In the genomic region with DNA sequence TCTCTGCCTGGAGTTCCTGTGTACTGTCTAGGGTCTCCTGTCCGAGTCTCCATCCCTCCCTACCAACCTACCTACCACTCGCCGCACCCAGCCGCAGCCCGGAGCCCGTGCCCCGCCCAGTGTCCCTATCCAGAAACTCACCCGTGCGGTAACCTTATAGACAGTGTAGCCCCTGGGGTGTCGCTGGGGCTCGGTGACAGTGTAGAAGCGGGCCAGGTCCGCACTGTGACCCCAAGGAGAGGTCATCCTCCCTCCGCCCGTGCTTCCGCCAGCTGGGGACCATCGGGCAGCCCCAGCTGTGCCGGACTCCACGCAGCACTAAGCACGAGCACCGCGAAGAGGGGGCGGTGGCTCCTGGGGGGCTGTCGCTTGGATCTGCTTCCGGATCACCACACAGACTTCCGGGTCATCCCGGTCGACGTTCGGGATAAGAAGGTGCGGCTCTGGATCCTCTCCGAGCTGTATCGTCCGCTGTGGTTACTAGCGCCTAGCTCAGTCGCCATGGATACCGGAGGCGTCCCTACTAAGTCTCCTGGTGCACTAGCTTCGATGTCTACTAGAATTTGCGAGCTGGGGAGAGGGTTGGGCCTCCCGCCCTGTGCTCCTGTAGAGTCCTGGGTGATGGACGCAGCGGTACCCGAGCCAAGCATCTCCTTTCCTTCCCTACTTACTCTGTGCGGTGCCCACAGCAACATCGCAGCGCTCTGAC, we compare ENCODE assay signal across 8 mouse cellular contexts. TPM values are rescaled to one million over a fixed set of nuclear protein-coding genes. Genes with fewer than 3 reads are reported as not detected.
A peak's percentile ranks its signal among the peaks of the same experiment; 100 is the strongest.
DNase-seq lines count a peak whose midpoint lies in the region; ATAC-seq and TF ChIP-seq lines count a peak whose summit lies in the region.

TSS of gene Rps6kc1 (minus strand) at position 356 of the 709 bp plus-strand sequence.

- H3K36me3 ChIP-seq in ES-E14 (ENCODE audit: control insufficient read depth, insufficient read depth, low read length, poor library complexity, severe bottlenecking): no peaks in the 10 kb centered on the region
- no peaks in the 10 kb centered on the region for H3K36me3 ChIP-seq in forebrain, embryonic 15.5 days

- H3K4me1 ChIP-seq in ES-E14 (ENCODE audit: control insufficient read depth in 2 of 2, insufficient read depth in 2 of 2, low read length in 2 of 2, poor library complexity in 1 of 2): peaks cover 0 to 4% of the 10 kb centered on the region in 2 experiments; a peak in 2 of 4 replicates
- H3K4me1 ChIP-seq in forebrain, embryonic 15.5 days: peaks cover 23% of the 10 kb centered on the region
- H3K4me1 ChIP-seq in lung, adult 2 months (ENCODE audit: control insufficient read depth, insufficient read depth, low read length): peaks cover 5% of the 10 kb centered on the region; the same call in 1 of the 2 replicates

- no peaks in the 10 kb centered on the region for H3K9me3 ChIP-seq in ES-E14 (ENCODE audit: control insufficient read depth, insufficient read depth, low read depth, low read length)
- no peaks in the 10 kb centered on the region for H3K9me3 ChIP-seq in forebrain, embryonic 15.5 days

- under 1% methylated on average over 47 of the region's 47 CpGs for WGBS in forebrain, embryonic 15.5 days
- WGBS in lung, adult 2 months: under 1% methylated on average over 47 of the region's 47 CpGs

- H3K9ac ChIP-seq in ES-E14 (ENCODE audit: insufficient read depth, low read depth, low read length, poor library complexity, severe bottlenecking): peak within 1 kb of the TSS; percentile 82
- H3K9ac ChIP-seq in forebrain, embryonic 15.5 days (replicated peaks): peak within 1 kb of the TSS; percentile 83

- no peak for TF ChIP-seq CTCF in layer of hippocampus, adult 2 months (conservative IDR thresholded peaks at IDR 0.05)
- no peak for TF ChIP-seq CTCF in lung, adult 2 months (IDR thresholded peaks at IDR 0.05; ENCODE audit: insufficient read depth, low read length)

- in situ Hi-C loops in ES-E14 (cut with MboI; ENCODE audit: low sequenced_read_pairs in 2 of 2, unreplicated experiment in 2 of 2): no loop called here

- peak; percentile 96 for TF ChIP-seq POLR2A in lung, adult 2 months (IDR thresholded peaks at IDR 0.05; ENCODE audit: borderline replicate concordance, extremely low read depth, low read depth, low read length)

- intact Hi-C loops in heart, postnatal 25 days (cut with DNase I): loop anchor here (2.0 kb wide), 1 partner anchor 15 kb away; no protein-coding TSS in a partner anchor

- H3K4me3 ChIP-seq in ES-E14 (ENCODE audit: insufficient read depth in 1 of 2, low read depth in 1 of 2, low read length in 2 of 2, poor library complexity in 1 of 2, severe bottlenecking in 1 of 2): peak within 1 kb of the TSS; percentile 78 to 85
- H3K4me3 ChIP-seq in forebrain, embryonic 15.5 days: peak within 1 kb of the TSS; percentile 84
- peak within 1 kb of the TSS; percentile 88 for H3K4me3 ChIP-seq in layer of hippocampus, adult 2 months
- peak within 1 kb of the TSS; percentile 91 for H3K4me3 ChIP-seq in lung, adult 2 months (replicated peaks; ENCODE audit: extremely low read depth, low read depth, low read length)

- H3K27ac ChIP-seq in ES-E14 (ENCODE audit: insufficient read depth, low read depth, low read length, poor library complexity, severe bottlenecking): no peak within 1 kb of the TSS
- H3K27ac ChIP-seq in forebrain, embryonic 15.5 days (replicated peaks): peak within 1 kb of the TSS; percentile 74
- H3K27ac ChIP-seq in layer of hippocampus, adult 2 months: peak within 1 kb of the TSS; percentile 89

- peak; percentile 95 for ATAC-seq in forebrain, embryonic 15.5 days (replicated peaks)
- peak; percentile 35 for ATAC-seq in neutrophil, adult 5-6 weeks (ENCODE audit: extremely low read depth, insufficient number of reproducible peaks, low FRiP score, poor library complexity, severe bottlenecking)

- peak within 1 kb of the TSS; percentile 84 for H3K4me2 ChIP-seq in forebrain, embryonic 15.5 days (replicated peaks)

- peak; percentile 62 for DNase-seq in ES-E14 (ENCODE audit: low read depth, low spot score)
- DNase-seq in cerebellum, adult 11-12 months: peak; percentile 81
- peak; percentile 57 for DNase-seq in heart, postnatal 25 days (ENCODE audit: low spot score)
- DNase-seq in layer of hippocampus, adult 2 months (ENCODE audit: low spot score in 2 of 2): peak; percentile 80 to 82
- DNase-seq in lung, adult 2 months: peak; percentile 84
- DNase-seq in testis, postnatal 14 days (ENCODE audit: low spot score): peak; percentile 76

- no peaks in the 10 kb centered on the region for H3K27me3 ChIP-seq in forebrain, embryonic 15.5 days

TF ChIP-seq in ES-E14, 5 proteins besides CTCF, POLR2A, EP300 and RAD21:
- TF ChIP-seq HCFC1 (IDR thresholded peaks at IDR 0.05; ENCODE audit: borderline replicate concordance, insufficient read depth, low read length) (peak; percentile 65; the same call in 1 of the 2 replicates), ZNF384 (IDR thresholded peaks at IDR 0.05; ENCODE audit: low read depth, low read length) (no peak)
TF ChIP-seq in ES-E14: peak in this region for 1.

RNA-seq across cellular contexts. Expression of gene Rps6kc1, which starts in this region (rescaled TPM):
- total RNA-seq in ES-E14 (2012; rRNA removed): 19.3 and 24.6 TPM in 2 replicates
- polyA plus RNA-seq in forebrain, embryonic 15.5 days (2015; fragmentation: Nextera tagmentation; extraction: Ambion mirVana): 27.9 and 28.4 TPM in 2 replicates
- total RNA-seq in heart, postnatal 25 days (2021): 10 to 100 TPM; 16.6 to 16.9 TPM
- total RNA-seq in layer of hippocampus, adult 2 months (2021): 10 to 100 TPM; 83.7 to 85.8 TPM
- polyA plus RNA-seq in lung, adult 2 months (2012; rRNA removed): 5.7 and 9.7 TPM in 2 replicates
- total RNA-seq in neutrophil, adult 5-6 weeks (2017): 11.5 and 16.9 TPM in 2 replicates
